Mouse (Mus musculus) erythroblast, embryonic 14.5 days (primary cell): ENCODE results near the gene Agl.

Experiments used
- GATA1 ChIP-seq: IDR thresholded peaks from 2 replicates; pipeline ENCODE4 v1.6.1; 2012; ENCODE audit warnings: low read length, inconsistent platforms, mixed read lengths
- TAL1 ChIP-seq: IDR thresholded peaks from 3 replicates; pipeline ENCODE4 v1.6.1; 2012; ENCODE audit warnings: low read length, inconsistent platforms, mixed read lengths

DNA sequence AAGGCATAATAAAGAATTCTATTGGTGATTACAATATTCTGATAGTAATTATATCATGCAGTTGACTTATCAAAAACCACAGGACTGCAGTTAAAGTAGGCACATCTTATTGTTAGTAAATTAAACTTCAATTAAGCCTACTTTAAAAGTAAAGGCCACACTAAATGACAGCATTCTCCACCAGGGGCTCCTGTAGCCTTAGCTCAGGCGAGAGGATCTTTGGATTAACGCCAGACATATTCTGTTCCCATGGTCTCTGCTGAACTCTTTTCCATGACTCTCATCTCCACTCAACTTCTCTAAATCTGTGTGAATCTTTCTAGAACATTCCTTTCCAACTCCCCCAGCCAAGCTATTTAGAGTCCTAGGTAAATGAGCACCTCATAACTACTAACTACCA lies 109.2 kb downstream of the Agl start:
- TF ChIP-seq TAL1: no peak
- no peak for TF ChIP-seq GATA1
